8 mouse cellular contexts compared by ENCODE assay signal in the genomic region with DNA sequence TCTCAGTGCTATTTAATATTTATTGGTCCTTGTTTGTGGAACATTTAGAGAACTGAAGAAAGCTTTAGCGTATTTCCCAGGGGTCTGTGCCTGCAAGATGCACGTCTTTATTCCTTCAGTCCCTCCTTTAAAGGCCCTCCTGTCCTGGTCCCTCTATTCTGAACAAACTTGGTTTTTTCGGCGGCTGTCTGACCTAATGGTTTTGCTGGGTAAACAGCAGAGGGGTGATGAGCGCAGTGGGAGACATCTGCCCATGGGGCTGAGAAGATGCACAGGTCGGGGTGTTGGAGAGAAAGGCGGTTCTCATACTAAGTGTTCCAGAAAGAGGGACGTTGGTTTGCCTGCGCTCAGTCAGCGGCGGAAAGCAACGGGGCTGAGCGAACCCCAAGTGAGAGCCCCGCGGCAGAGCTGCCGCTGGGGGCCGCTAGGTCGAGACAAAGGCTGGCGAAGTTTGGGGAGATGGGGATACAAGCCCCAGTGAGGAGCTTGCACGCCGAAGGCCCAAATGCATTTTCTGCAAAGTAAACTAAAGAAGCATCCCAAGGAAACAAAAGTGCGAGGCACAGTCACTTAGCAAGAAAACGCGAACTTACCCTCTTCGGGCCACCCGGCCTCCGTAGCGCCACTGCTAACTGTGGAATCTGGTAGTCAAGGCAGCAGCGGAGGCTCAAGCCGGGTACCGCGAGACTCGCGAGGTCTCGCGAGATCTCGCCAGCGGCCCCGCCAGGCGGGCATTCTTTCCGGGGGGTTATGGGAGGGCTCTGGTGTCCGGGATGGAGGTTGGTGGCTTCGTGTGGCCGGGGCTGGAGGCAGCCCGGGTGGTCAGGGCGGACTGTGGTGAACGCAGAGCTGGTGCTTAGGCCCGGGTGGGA. TPM values are rescaled to one million over a fixed set of nuclear protein-coding genes. Genes with fewer than 3 reads are reported as not detected.
DNase-seq lines count a peak whose midpoint lies in the region; ATAC-seq lines count a peak whose summit lies in the region.

A gene (minus strand): TSS at position 645 of the 872 bp plus-strand sequence.
A gene (plus strand): TSS at position 734 of the 872 bp plus-strand sequence.

- peak within 1 kb of the TSS; percentile 92 for H3K9ac ChIP-seq in heart, embryonic 14.5 days (ENCODE audit: low read length)
- peak within 1 kb of the TSS; percentile 98 for H3K9ac ChIP-seq in liver, embryonic 13.5 days
- peak within 1 kb of the TSS; percentile 99 for H3K9ac ChIP-seq in stomach, embryonic 16.5 days (ENCODE audit: low read length)

- H3K27ac ChIP-seq in heart, embryonic 14.5 days (replicated peaks in 1 of 2; ENCODE audit: control insufficient read depth in 1 of 2, insufficient read depth in 1 of 2, low read depth in 2 of 2, low read length in 2 of 2): peak within 1 kb of the TSS; percentile 90 to 96
- peak within 1 kb of the TSS; percentile 91 for H3K27ac ChIP-seq in liver, embryonic 13.5 days
- H3K27ac ChIP-seq in stomach, embryonic 16.5 days (ENCODE audit: low read length): peak within 1 kb of the TSS; percentile 91

- peaks cover 0 to 14% of the 10 kb centered on the region in 2 experiments; a peak in 3 of 4 replicates for H3K4me1 ChIP-seq in heart, embryonic 14.5 days (ENCODE audit: control insufficient read depth in 2 of 2, insufficient read depth in 2 of 2, low read length in 2 of 2)
- H3K4me1 ChIP-seq in liver, embryonic 13.5 days (replicated peaks): peaks cover 36% of the 10 kb centered on the region
- H3K4me1 ChIP-seq in stomach, embryonic 16.5 days (ENCODE audit: control insufficient read depth, insufficient read depth, low read length): peaks cover 4% of the 10 kb centered on the region

- no peaks in the 10 kb centered on the region for H3K27me3 ChIP-seq in heart, embryonic 14.5 days (ENCODE audit: control insufficient read depth, insufficient read depth, low read length)
- no peaks in the 10 kb centered on the region for H3K27me3 ChIP-seq in liver, embryonic 13.5 days
- H3K27me3 ChIP-seq in stomach, embryonic 16.5 days (ENCODE audit: control insufficient read depth, insufficient read depth, low read length): no peaks in the 10 kb centered on the region

- ATAC-seq in CD4-positive, CD25-positive, alpha-beta regulatory T cell, adult 4 months: peak; percentile 95
- peak; percentile 95 for ATAC-seq in heart, embryonic 14.5 days (ENCODE audit: insufficient number of reproducible peaks, insufficient read depth, low FRiP score, low read depth)
- peak; percentile 90 for ATAC-seq in liver, embryonic 13.5 days (ENCODE audit: low read depth)
- peak; percentile 97 for ATAC-seq in stomach, embryonic 16.5 days (ENCODE audit: insufficient read depth, low FRiP score)

- under 1% methylated on average over 48 of the region's 48 CpGs for WGBS in heart, embryonic 14.5 days
- WGBS in liver, embryonic 13.5 days (ENCODE audit: insufficient replicate concordance): under 1% methylated on average over 48 of the region's 48 CpGs
- WGBS in stomach, embryonic 16.5 days: under 1% methylated on average over 48 of the region's 48 CpGs

- H3K36me3 ChIP-seq in heart, embryonic 14.5 days (ENCODE audit: control insufficient read depth, insufficient read depth, low read length): peaks cover 24% of the 10 kb centered on the region
- H3K36me3 ChIP-seq in liver, embryonic 13.5 days: peaks cover 20% of the 10 kb centered on the region
- H3K36me3 ChIP-seq in stomach, embryonic 16.5 days (ENCODE audit: control insufficient read depth, insufficient read depth, low read length): no peaks in the 10 kb centered on the region; the same call in 1 of the 2 replicates

- H3K4me2 ChIP-seq in heart, embryonic 14.5 days (ENCODE audit: low read length): peak within 1 kb of the TSS; percentile 79
- peak within 1 kb of the TSS; percentile 74 for H3K4me2 ChIP-seq in liver, embryonic 13.5 days
- peak within 1 kb of the TSS; percentile 73 for H3K4me2 ChIP-seq in stomach, embryonic 16.5 days (ENCODE audit: low read depth, low read length)

- DNase-seq in c-Kit-negative CD71-positive TER-119-positive erythroid progenitor cells, embryonic 14.5 days (ENCODE audit: low read depth, low spot score): peak; percentile 86
- peak; percentile 89 for DNase-seq in fibroblast of lung, adult 2 months (ENCODE audit: low read depth)
- peak; percentile 97 for DNase-seq in kidney, postnatal 14 days
- peak; percentile 88 for DNase-seq in liver, embryonic 13.5 days
- DNase-seq in neural tube, embryonic 10.5 days (ENCODE audit: extremely low spot score, low spot score): peak; percentile 95

- peak within 1 kb of the TSS; percentile 64 to 98 for H3K4me3 ChIP-seq in heart, embryonic 14.5 days (ENCODE audit: control insufficient read depth in 1 of 2, insufficient read depth in 1 of 2, low read depth in 1 of 2, low read length in 2 of 2)
- peak within 1 kb of the TSS; percentile 96 for H3K4me3 ChIP-seq in liver, embryonic 13.5 days (replicated peaks)
- peak within 1 kb of the TSS; percentile 83 for H3K4me3 ChIP-seq in stomach, embryonic 16.5 days (replicated peaks; ENCODE audit: low read length)

- H3K9me3 ChIP-seq in heart, embryonic 14.5 days (ENCODE audit: control insufficient read depth, low read length): no peaks in the 10 kb centered on the region
- no peaks in the 10 kb centered on the region for H3K9me3 ChIP-seq in liver, embryonic 13.5 days (replicated peaks)
- no peaks in the 10 kb centered on the region for H3K9me3 ChIP-seq in stomach, embryonic 16.5 days (replicated peaks; ENCODE audit: control insufficient read depth, low read length)

RNA-seq across cellular contexts. Expression of the first gene that starts in this region (rescaled TPM):
- polyA plus RNA-seq in CD4-positive, CD25-positive, alpha-beta regulatory T cell, adult 4 months (2017; shearing (Covaris generic)): 1 to 10 TPM; 4.5 to 5.3 TPM
- 13.2 and 13.4 TPM in 2 replicates for polyA plus RNA-seq in heart, embryonic 14.5 days (2014; fragmentation: Nextera tagmentation; extraction: Ambion mirVana)
- 7.0 and 9.9 TPM in 2 replicates for polyA plus RNA-seq in liver, embryonic 13.5 days (2015; fragmentation: Nextera tagmentation; extraction: Ambion mirVana)
- 14.1 and 16.0 TPM in 2 replicates for polyA plus RNA-seq in stomach, embryonic 16.5 days (2015; fragmentation: Nextera tagmentation; extraction: Ambion mirVana)

RNA-seq across cellular contexts. Expression of the second gene that starts in this region (rescaled TPM):
- 10 to 100 TPM; 23.5 to 30.2 TPM for polyA plus RNA-seq in CD4-positive, CD25-positive, alpha-beta regulatory T cell, adult 4 months (2017; shearing (Covaris generic))
- polyA plus RNA-seq in heart, embryonic 14.5 days (2014; fragmentation: Nextera tagmentation; extraction: Ambion mirVana): 30.8 and 33.7 TPM in 2 replicates
- 27.1 and 29.8 TPM in 2 replicates for polyA plus RNA-seq in liver, embryonic 13.5 days (2015; fragmentation: Nextera tagmentation; extraction: Ambion mirVana)
- 24.0 and 31.3 TPM in 2 replicates for polyA plus RNA-seq in stomach, embryonic 16.5 days (2015; fragmentation: Nextera tagmentation; extraction: Ambion mirVana)

Comparison
In these comparisons a context has a peak if more than half of its experiments do, and no peak if none do; other contexts are left out.
1. Peak in every context shown above with its lines: DNase-seq, ATAC-seq, H3K4me3 ChIP-seq and H3K27ac ChIP-seq.